16 mouse cellular contexts compared by ENCODE assay signal in the genomic region with DNA sequence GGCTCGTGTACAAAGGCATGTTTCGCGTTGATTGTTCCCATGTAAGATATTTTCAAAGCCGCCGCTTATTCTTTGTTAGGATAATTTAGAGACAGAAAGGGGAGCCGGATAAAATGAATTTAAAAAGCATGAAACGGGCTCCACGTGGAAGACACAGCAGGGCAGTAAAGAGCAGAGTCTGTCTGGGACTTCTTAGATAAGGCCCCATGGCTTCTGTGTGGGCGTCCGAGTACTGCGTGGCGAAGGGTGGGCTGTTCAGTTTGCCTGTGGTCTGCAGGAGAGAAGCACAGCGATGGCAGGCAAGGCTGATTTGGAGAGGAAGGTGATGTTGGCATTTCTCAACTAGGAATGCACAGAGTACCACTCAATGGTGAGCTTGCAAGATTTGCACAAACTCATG. TPM values are rescaled to one million over a fixed set of nuclear protein-coding genes. Genes with fewer than 3 reads are reported as not detected.
A peak's percentile ranks its signal among the peaks of the same experiment; 100 is the strongest.
DNase-seq lines count a peak whose midpoint lies in the region; ATAC-seq lines count a peak whose summit lies in the region.
"Had no signal": no experiment of that assay in that cellular context is flagged by ENCODE, and none has a peak within 500 bp of the region (broad histone marks: within the 10 kb centered on the region; RNA-seq: fewer than 3 reads in every experiment).

No protein-coding gene starts in this region.

- no peak overlapping the region for H3K9ac ChIP-seq in forebrain, embryonic 12.5 days
- H3K9ac ChIP-seq in neural tube, embryonic 14.5 days (replicated peaks; ENCODE audit: low read depth, low read length): no peak overlapping the region; the same call in 1 of the 2 replicates
- H3K9ac ChIP-seq: embryonic facial prominence, embryonic 13.5 days; limb, embryonic 15.5 days had no signal

- H3K4me1 ChIP-seq in forebrain, embryonic 12.5 days: peaks cover 19% of the 10 kb centered on the region
- peaks cover 16% of the 10 kb centered on the region for H3K4me1 ChIP-seq in hindbrain, embryonic 10.5 days (replicated peaks)
- peaks cover 29% of the 10 kb centered on the region for H3K4me1 ChIP-seq in midbrain, embryonic 10.5 days
- H3K4me1 ChIP-seq in neural tube, embryonic 14.5 days (ENCODE audit: control insufficient read depth, insufficient read depth, low read length): peaks cover 5% of the 10 kb centered on the region; the same call in 1 of the 2 replicates
- H3K4me1 ChIP-seq: limb, embryonic 15.5 days had no signal

- H3K9me3 ChIP-seq in forebrain, embryonic 12.5 days: no peaks in the 10 kb centered on the region
- no peaks in the 10 kb centered on the region for H3K9me3 ChIP-seq in hindbrain, embryonic 10.5 days
- no peaks in the 10 kb centered on the region for H3K9me3 ChIP-seq in midbrain, embryonic 10.5 days (replicated peaks)
- H3K9me3 ChIP-seq in neural tube, embryonic 14.5 days (ENCODE audit: control insufficient read depth, low read length): no peaks in the 10 kb centered on the region
- H3K9me3 ChIP-seq: embryonic facial prominence, embryonic 13.5 days; limb, embryonic 15.5 days had no signal

- no peak overlapping the region for H3K4me3 ChIP-seq in forebrain, embryonic 12.5 days (replicated peaks)
- no peak overlapping the region for H3K4me3 ChIP-seq in hindbrain, embryonic 10.5 days
- no peak overlapping the region for H3K4me3 ChIP-seq in midbrain, embryonic 10.5 days
- H3K4me3 ChIP-seq in neural tube, embryonic 14.5 days (ENCODE audit: low read depth, low read length): no peak overlapping the region
- H3K4me3 ChIP-seq: embryonic facial prominence, embryonic 13.5 days; limb, embryonic 15.5 days had no signal

- H3K27me3 ChIP-seq in forebrain, embryonic 12.5 days: no peaks in the 10 kb centered on the region
- no peaks in the 10 kb centered on the region for H3K27me3 ChIP-seq in hindbrain, embryonic 10.5 days (ENCODE audit: insufficient read depth, poor library complexity, severe bottlenecking)
- H3K27me3 ChIP-seq in midbrain, embryonic 10.5 days (ENCODE audit: low read depth, poor library complexity, severe bottlenecking): no peaks in the 10 kb centered on the region
- no peaks in the 10 kb centered on the region for H3K27me3 ChIP-seq in neural tube, embryonic 14.5 days (ENCODE audit: control insufficient read depth, insufficient read depth, low read length)
- H3K27me3 ChIP-seq: embryonic facial prominence, embryonic 13.5 days; limb, embryonic 15.5 days had no signal

- no peak for DNase-seq in hindbrain, embryonic 10.5 days (ENCODE audit: low spot score)
- no peak for DNase-seq in midbrain, embryonic 10.5 days (ENCODE audit: low spot score)
- no peak for DNase-seq in kidney, adult 11 months
- DNase-seq in spleen, postnatal 10 days (ENCODE audit: low spot score in 2 of 2): no peak
- DNase-seq: adrenal gland, adult 2 months; cerebellum, adult 8-10 months; heart, adult 18-20 months; lung, adult 18-20 months; thymus, postnatal 4 days had no signal

- 60% methylated on average over 13 of the region's 13 CpGs for WGBS in forebrain, embryonic 12.5 days
- 55% methylated on average over 13 of the region's 13 CpGs for WGBS in hindbrain, embryonic 10.5 days
- WGBS in midbrain, embryonic 10.5 days: 86% methylated on average over 13 of the region's 13 CpGs
- 33% methylated on average over 13 of the region's 13 CpGs for WGBS in neural tube, embryonic 14.5 days

- peaks cover 37% of the 10 kb centered on the region for H3K36me3 ChIP-seq in forebrain, embryonic 12.5 days (replicated peaks)
- H3K36me3 ChIP-seq in hindbrain, embryonic 10.5 days: peaks cover 26% of the 10 kb centered on the region
- peaks cover 33% of the 10 kb centered on the region for H3K36me3 ChIP-seq in midbrain, embryonic 10.5 days
- H3K36me3 ChIP-seq in neural tube, embryonic 14.5 days (ENCODE audit: control insufficient read depth, insufficient read depth, low read length): peaks cover 15% of the 10 kb centered on the region; the same call in 1 of the 2 replicates
- H3K36me3 ChIP-seq: embryonic facial prominence, embryonic 13.5 days; limb, embryonic 15.5 days had no signal

- 0 out of 2 replicates have a peak overlapping the region, but pooled peaks have one; percentile 31 for H3K27ac ChIP-seq in forebrain, embryonic 12.5 days
- H3K27ac ChIP-seq in hindbrain, embryonic 10.5 days: peak overlapping the region; percentile 77
- H3K27ac ChIP-seq in midbrain, embryonic 10.5 days (replicated peaks): peak overlapping the region; percentile 77
- peak overlapping the region; percentile 44; the same call in 1 of the 2 replicates for H3K27ac ChIP-seq in neural tube, embryonic 14.5 days (ENCODE audit: low read depth, low read length)
- H3K27ac ChIP-seq: embryonic facial prominence, embryonic 13.5 days; limb, embryonic 15.5 days; macrophage had no signal

- no peak for ATAC-seq in forebrain, embryonic 12.5 days (ENCODE audit: low FRiP score)
- 0 out of 2 replicates have a peak, but pooled peaks have one; percentile 21 for ATAC-seq in neural tube, embryonic 14.5 days (ENCODE audit: low read depth)
- no peak for ATAC-seq in megakaryocyte-erythroid progenitor cell, adult 5-6 weeks (replicated peaks; ENCODE audit: low FRiP score, low TSS enrichment, poor library complexity, severe bottlenecking)
- ATAC-seq: inflammation-experienced regulatory T-cells, adult 6 months had no signal

- H3K4me2 ChIP-seq in forebrain, embryonic 12.5 days: no peak overlapping the region
- no peak overlapping the region for H3K4me2 ChIP-seq in neural tube, embryonic 14.5 days (ENCODE audit: low read depth, low read length)
- H3K4me2 ChIP-seq: embryonic facial prominence, embryonic 13.5 days; limb, embryonic 15.5 days had no signal

RNA-seq across cellular contexts. Expression of a gene that starts 57.6 kb away (rescaled TPM):
- 185 and 202 TPM in 2 replicates for polyA plus RNA-seq in forebrain, embryonic 12.5 days (2016; fragmentation: Nextera tagmentation; extraction: Ambion mirVana)
- polyA plus RNA-seq in hindbrain, embryonic 10.5 days (2016; fragmentation: Nextera tagmentation; extraction: Ambion mirVana): 26.5 and 76.8 TPM in 2 replicates
- polyA plus RNA-seq in midbrain, embryonic 10.5 days (2016; fragmentation: Nextera tagmentation; extraction: Ambion mirVana): 25.7 and 51.3 TPM in 2 replicates
- 143 and 156 TPM in 2 replicates for polyA plus RNA-seq in neural tube, embryonic 14.5 days (2014; fragmentation: Nextera tagmentation; extraction: Ambion mirVana)
- 1.0 and 1.9 TPM in 2 replicates for total RNA-seq in megakaryocyte-erythroid progenitor cell, adult 5-6 weeks (2014; fragmentation: Nextera tagmentation)
- total RNA-seq in megakaryocyte-erythroid progenitor cell, adult 5-6 weeks (2017): 0.52 and 0.88 TPM in 2 replicates
- polyA plus RNA-seq: macrophage had no signal
